Mouse (Mus musculus) leukemia stem cell, adult 10-12 weeks (primary cell): ENCODE data around the gene Ear2. TPM values are rescaled to one million over a fixed set of nuclear protein-coding genes. Genes with fewer than 3 reads are reported as not detected.

ENCODE experiments used
- polyA plus RNA-seq: library from polyadenylated mRNA; stranded (reverse); fragments of >175 nt; gene quantifications from 2 replicates; pipeline ENCODE4 v1.2.3, GENCODE M21; 2012; ENCODE audit warnings: low replicate concordance

Gene Ear2
- 0.90 TPM in 1 of 2 replicates, not detected in the other for polyA plus RNA-seq

DNA sequence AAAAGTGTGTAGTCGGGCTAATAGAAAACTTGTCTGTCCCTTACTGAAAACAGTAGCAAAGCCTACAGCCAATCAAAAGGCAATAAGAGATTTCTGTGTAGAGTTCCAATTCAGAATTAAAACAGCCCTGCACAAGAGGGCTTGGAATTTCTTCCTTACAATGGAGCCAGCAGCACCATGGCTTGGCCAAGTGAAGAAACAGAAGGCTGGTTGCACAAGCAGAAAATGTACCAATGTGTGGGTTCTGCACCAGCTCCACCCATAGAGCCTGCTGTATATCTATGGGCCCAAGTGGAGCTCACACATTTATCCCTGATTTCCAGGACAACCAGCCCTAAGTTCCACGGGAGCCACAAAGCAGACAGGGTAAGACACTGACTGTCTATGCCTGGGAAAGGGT lies at the start of gene Ear2:
Gene Ear2 (plus strand): TSS at position 301 of the 400 bp plus-strand sequence.

GRCm38 (mm10) chr14:44123551-44123950 lies 21.1 kb downstream of the Ear2 start, which contains the start of gene Gm3327:
Gene Gm3327 (plus strand): TSS chr14:44123851.

Other genes starting within 250 kb of the Ear2 start
- not detected in 2 replicates for gene Ear1, start 227.1 kb upstream of the Ear2 start, polyA plus RNA-seq
- gene Ear10, start 179.1 kb upstream of the Ear2 start, polyA plus RNA-seq = not detected in 2 replicates
- 0.24 TPM in 1 of 2 replicates, not detected in the other for gene Gm8113, start 177.3 kb upstream of the Ear2 start, polyA plus RNA-seq
- not detected in 2 replicates for gene Ang5, start 145.6 kb upstream of the Ear2 start, polyA plus RNA-seq
- gene Ang6, start 100.4 kb upstream of the Ear2 start, polyA plus RNA-seq = not detected in 2 replicates
- gene Gm3327, start 21.2 kb downstream of the Ear2 start, polyA plus RNA-seq = not detected in 2 replicates
- gene Gm8212, start 95.0 kb downstream of the Ear2 start, polyA plus RNA-seq = not detected in 2 replicates
- gene 4930503E14Rik, start 110.6 kb downstream of the Ear2 start, polyA plus RNA-seq = not detected in 2 replicates
- not detected in 2 replicates for gene Gm8220, start 182.9 kb downstream of the Ear2 start, polyA plus RNA-seq
- gene Gm5930, start 235.9 kb downstream of the Ear2 start, polyA plus RNA-seq = not detected in 2 replicates